Mouse (Mus musculus): ENCODE results near the gene Gtf3a.

The Gtf3a gene

GRCm38 (mm10) chr5:146963118-146963936 lies 14.9 kb downstream of the Gtf3a start, which contains the start of gene Mtif3:
Gene Mtif3 (minus strand): TSS chr5:146963800.
- Histone ChIP-seq H3K4me3 (replicated peaks; ENCODE audit: low read length) (peak within 1 kb of the TSS; percentile 96), H3K36me3 (ENCODE audit: insufficient read depth, low read length) (peaks cover 34% of the 10 kb centered on the region), H3K27me3 (ENCODE audit: insufficient read depth, low read length) (no peaks in the 10 kb centered on the region), H3K4me1 (replicated peaks; ENCODE audit: low read depth, low read length) (peaks cover 30% of the 10 kb centered on the region), H3K9me3 (ENCODE audit: low read length) (no peaks in the 10 kb centered on the region)
- no peak for TF ChIP-seq POU5F1 (IDR thresholded peaks at IDR 0.05; ENCODE audit: borderline replicate concordance, low read length)
- TF ChIP-seq NANOG (IDR thresholded peaks at IDR 0.05; ENCODE audit: borderline replicate concordance, low read length) = no peak
- TF ChIP-seq CTCF (conservative IDR thresholded peaks at IDR 0.05; ENCODE audit: low read length) = no peak

GRCm38 (mm10) chr5:146963937-146964278 lies 15.5 kb downstream of the Gtf3a start:
- peaks cover 28% of the 10 kb centered on the region for H3K36me3 ChIP-seq (ENCODE audit: insufficient read depth, low read length)
- H3K4me3 ChIP-seq (replicated peaks; ENCODE audit: low read length) = peak overlapping the region; percentile 96
- TF ChIP-seq NANOG (IDR thresholded peaks at IDR 0.05; ENCODE audit: borderline replicate concordance, low read length) = no peak
- TF ChIP-seq CTCF (conservative IDR thresholded peaks at IDR 0.05; ENCODE audit: low read length) = no peak
- TF ChIP-seq POU5F1 (IDR thresholded peaks at IDR 0.05; ENCODE audit: borderline replicate concordance, low read length) = no peak
- peaks cover 32% of the 10 kb centered on the region for H3K4me1 ChIP-seq (replicated peaks; ENCODE audit: low read depth, low read length)
- H3K9me3 ChIP-seq (ENCODE audit: low read length) = no peaks in the 10 kb centered on the region
- H3K27me3 ChIP-seq (ENCODE audit: insufficient read depth, low read length) = no peaks in the 10 kb centered on the region

GRCm38 (mm10) chr5:146968695-146969393 lies 20.4 kb downstream of the Gtf3a start:
- Histone ChIP-seq H3K4me3 (replicated peaks; ENCODE audit: low read length) (no peak overlapping the region), H3K36me3 (ENCODE audit: insufficient read depth, low read length) (no peaks in the 10 kb centered on the region), H3K9me3 (ENCODE audit: low read length) (no peaks in the 10 kb centered on the region), H3K27me3 (ENCODE audit: insufficient read depth, low read length) (0 out of 2 replicates have a peak, but pooled peaks cover 1% of the 10 kb centered on the region), H3K4me1 (replicated peaks; ENCODE audit: low read depth, low read length) (peaks cover 61% of the 10 kb centered on the region)
- no peak for TF ChIP-seq POU5F1 (IDR thresholded peaks at IDR 0.05; ENCODE audit: borderline replicate concordance, low read length)
- no peak for TF ChIP-seq NANOG (IDR thresholded peaks at IDR 0.05; ENCODE audit: borderline replicate concordance, low read length)
- no peak for TF ChIP-seq CTCF (conservative IDR thresholded peaks at IDR 0.05; ENCODE audit: low read length)

GRCm38 (mm10) chr5:146971776-146972561 lies 23.5 kb downstream of the Gtf3a start:
- no peaks in the 10 kb centered on the region for H3K9me3 ChIP-seq (ENCODE audit: low read length)
- 0 out of 2 replicates have a peak, but pooled peaks cover 10% of the 10 kb centered on the region for H3K27me3 ChIP-seq (ENCODE audit: insufficient read depth, low read length)
- no peaks in the 10 kb centered on the region for H3K36me3 ChIP-seq (ENCODE audit: insufficient read depth, low read length)
- no peak overlapping the region for H3K4me3 ChIP-seq (replicated peaks; ENCODE audit: low read length)
- TF ChIP-seq CTCF (conservative IDR thresholded peaks at IDR 0.05; ENCODE audit: low read length) (no peak), POU5F1 (IDR thresholded peaks at IDR 0.05; ENCODE audit: borderline replicate concordance, low read length) (no peak), NANOG (IDR thresholded peaks at IDR 0.05; ENCODE audit: borderline replicate concordance, low read length) (peak; percentile 24; the same call in 1 of the 2 replicates)
- peaks cover 70% of the 10 kb centered on the region for H3K4me1 ChIP-seq (replicated peaks; ENCODE audit: low read depth, low read length)

GRCm38 (mm10) chr5:146973353-146973752 lies 24.9 kb downstream of the Gtf3a start:
- TF ChIP-seq POU5F1 (IDR thresholded peaks at IDR 0.05; ENCODE audit: borderline replicate concordance, low read length) (no peak), NANOG (IDR thresholded peaks at IDR 0.05; ENCODE audit: borderline replicate concordance, low read length) (no peak), CTCF (conservative IDR thresholded peaks at IDR 0.05; ENCODE audit: low read length) (no peak)
- H3K9me3 ChIP-seq (ENCODE audit: low read length) = no peaks in the 10 kb centered on the region
- no peak overlapping the region for H3K4me3 ChIP-seq (replicated peaks; ENCODE audit: low read length)

GRCm38 (mm10) chr5:146973858-146974780 lies 25.7 kb downstream of the Gtf3a start:
- Histone ChIP-seq H3K4me3 (replicated peaks; ENCODE audit: low read length) (no peak overlapping the region), H3K27me3 (ENCODE audit: insufficient read depth, low read length) (0 out of 2 replicates have a peak, but pooled peaks cover 10% of the 10 kb centered on the region), H3K9me3 (ENCODE audit: low read length) (no peaks in the 10 kb centered on the region), H3K36me3 (ENCODE audit: insufficient read depth, low read length) (no peaks in the 10 kb centered on the region), H3K4me1 (replicated peaks; ENCODE audit: low read depth, low read length) (peaks cover 60% of the 10 kb centered on the region)
- TF ChIP-seq CTCF (conservative IDR thresholded peaks at IDR 0.05; ENCODE audit: low read length) (no peak), POU5F1 (IDR thresholded peaks at IDR 0.05; ENCODE audit: borderline replicate concordance, low read length) (no peak), NANOG (IDR thresholded peaks at IDR 0.05; ENCODE audit: borderline replicate concordance, low read length) (no peak)

More at GRCm38 (mm10) chr5:146973353-146973752, 24.9 kb downstream of the Gtf3a start:
- H3K4me1 ChIP-seq (replicated peaks; ENCODE audit: low read depth, low read length) = peaks cover 67% of the 10 kb centered on the region
- H3K27me3 ChIP-seq (ENCODE audit: insufficient read depth, low read length) = 0 out of 2 replicates have a peak, but pooled peaks cover 10% of the 10 kb centered on the region
- no peaks in the 10 kb centered on the region for H3K36me3 ChIP-seq (ENCODE audit: insufficient read depth, low read length)

GRCm38 (mm10) chr5:146974781-146975123 lies 26.3 kb downstream of the Gtf3a start:
- TF ChIP-seq CTCF (conservative IDR thresholded peaks at IDR 0.05; ENCODE audit: low read length) (no peak), POU5F1 (IDR thresholded peaks at IDR 0.05; ENCODE audit: borderline replicate concordance, low read length) (no peak), NANOG (IDR thresholded peaks at IDR 0.05; ENCODE audit: borderline replicate concordance, low read length) (no peak)
- no peaks in the 10 kb centered on the region for H3K9me3 ChIP-seq (ENCODE audit: low read length)
- H3K4me3 ChIP-seq (replicated peaks; ENCODE audit: low read length) = peak overlapping the region; percentile 37; the same call in 1 of the 2 replicates

More at GRCm38 (mm10) chr5:146974781-146975123, 26.3 kb downstream of the Gtf3a start:
- no peaks in the 10 kb centered on the region for H3K36me3 ChIP-seq (ENCODE audit: insufficient read depth, low read length)
- H3K4me1 ChIP-seq (replicated peaks; ENCODE audit: low read depth, low read length) = peaks cover 53% of the 10 kb centered on the region
- H3K27me3 ChIP-seq (ENCODE audit: insufficient read depth, low read length) = 0 out of 2 replicates have a peak, but pooled peaks cover 10% of the 10 kb centered on the region

Measured in E14TG2a.4 (cell line).